Mouse (Mus musculus): ENCODE measurements around the gene Trim50.

Trim50 gene

DNA sequence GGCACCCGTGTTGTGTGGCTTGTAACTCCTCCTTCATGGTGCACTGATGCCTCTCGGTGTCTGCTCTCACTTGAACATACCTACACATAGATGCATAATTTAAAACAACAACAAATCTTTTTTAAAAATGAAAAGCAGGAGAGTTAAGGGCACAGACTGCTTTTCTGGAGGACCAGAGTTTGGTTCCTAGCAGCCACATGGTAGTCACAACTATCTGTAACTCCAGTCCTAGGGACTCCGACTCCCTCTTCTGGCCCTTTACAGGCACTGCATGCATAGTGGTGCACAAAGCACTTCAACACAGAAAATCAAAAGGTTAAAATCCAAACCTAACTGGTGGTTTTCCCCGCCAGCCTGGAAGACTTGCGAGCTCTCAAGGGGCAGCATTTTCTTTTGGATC lies 20.5 kb downstream of the Trim50 start:
- H3K36me3 ChIP-seq (ENCODE audit: insufficient read depth, low read length), result peaks cover 73% of the 10 kb centered on the region
- no peaks in the 10 kb centered on the region for H3K27me3 ChIP-seq (ENCODE audit: insufficient read depth, low read length)
- no peak overlapping the region for H3K4me3 ChIP-seq (replicated peaks; ENCODE audit: low read length)
- H3K9me3 ChIP-seq (ENCODE audit: low read length), result no peaks in the 10 kb centered on the region
- TF ChIP-seq POU5F1 (IDR thresholded peaks at IDR 0.05; ENCODE audit: borderline replicate concordance, low read length) (no peak), NANOG (IDR thresholded peaks at IDR 0.05; ENCODE audit: borderline replicate concordance, low read length) (no peak), CTCF (conservative IDR thresholded peaks at IDR 0.05; ENCODE audit: low read length) (peak; percentile 69)
- peaks cover 27% of the 10 kb centered on the region for H3K4me1 ChIP-seq (replicated peaks; ENCODE audit: low read depth, low read length)

DNA sequence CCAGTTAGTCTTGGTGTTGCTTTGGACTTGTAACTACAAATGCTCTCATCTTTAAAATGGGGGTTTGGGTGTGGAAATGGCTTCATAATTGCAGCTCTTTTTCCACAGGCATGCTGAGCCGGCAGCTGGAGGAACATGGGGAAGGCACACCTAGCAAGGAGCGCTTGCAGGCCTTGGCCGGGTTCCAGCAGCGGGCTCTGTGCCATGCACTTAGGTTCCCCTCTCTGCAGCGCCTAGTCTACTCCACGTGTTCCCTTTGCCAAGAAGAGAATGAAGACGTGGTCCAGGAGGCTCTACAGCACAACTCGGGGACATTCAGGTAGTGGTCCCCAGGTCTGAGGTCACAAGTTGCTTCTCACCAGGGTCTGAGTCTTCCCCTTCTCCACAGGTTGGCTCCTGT lies 22.1 kb downstream of the Trim50 start:
- peaks cover 88% of the 10 kb centered on the region for H3K36me3 ChIP-seq (ENCODE audit: insufficient read depth, low read length)
- no peaks in the 10 kb centered on the region for H3K9me3 ChIP-seq (ENCODE audit: low read length)
- TF ChIP-seq POU5F1 (IDR thresholded peaks at IDR 0.05; ENCODE audit: borderline replicate concordance, low read length) (no peak), NANOG (IDR thresholded peaks at IDR 0.05; ENCODE audit: borderline replicate concordance, low read length) (no peak), CTCF (conservative IDR thresholded peaks at IDR 0.05; ENCODE audit: low read length) (no peak)
- H3K27me3 ChIP-seq (ENCODE audit: insufficient read depth, low read length), result no peaks in the 10 kb centered on the region
- no peak overlapping the region for H3K4me3 ChIP-seq (replicated peaks; ENCODE audit: low read length)
- H3K4me1 ChIP-seq (replicated peaks; ENCODE audit: low read depth, low read length), result peaks cover 29% of the 10 kb centered on the region

DNA sequence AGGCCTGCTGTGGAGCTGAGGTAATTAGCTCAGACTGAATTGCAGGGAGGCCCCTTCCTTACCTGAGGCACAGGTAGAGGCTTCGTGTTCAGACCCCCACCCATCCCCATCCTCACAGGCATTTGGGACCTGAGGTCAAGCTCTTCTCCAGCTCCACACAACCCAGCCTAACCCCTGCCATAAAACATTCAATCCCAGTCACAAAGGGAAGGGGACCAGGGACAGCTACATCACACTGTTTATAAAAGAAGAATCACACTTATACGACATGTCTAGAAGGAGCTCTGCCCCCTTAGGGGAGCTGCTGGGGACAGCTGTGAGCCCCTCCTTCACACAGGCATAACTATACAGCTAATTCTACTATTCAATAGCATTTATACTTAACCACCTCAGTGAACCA lies 23.2 kb downstream of the Trim50 start:
- Histone ChIP-seq H3K4me3 (replicated peaks; ENCODE audit: low read length) (no peak overlapping the region), H3K9me3 (ENCODE audit: low read length) (no peaks in the 10 kb centered on the region), H3K4me1 (replicated peaks; ENCODE audit: low read depth, low read length) (peaks cover 19% of the 10 kb centered on the region), H3K27me3 (ENCODE audit: insufficient read depth, low read length) (no peaks in the 10 kb centered on the region), H3K36me3 (ENCODE audit: insufficient read depth, low read length) (peaks cover 99% of the 10 kb centered on the region)
- TF ChIP-seq CTCF (conservative IDR thresholded peaks at IDR 0.05; ENCODE audit: low read length) (no peak), NANOG (IDR thresholded peaks at IDR 0.05; ENCODE audit: borderline replicate concordance, low read length) (no peak), POU5F1 (IDR thresholded peaks at IDR 0.05; ENCODE audit: borderline replicate concordance, low read length) (no peak)

GRCm38 (mm10) chr5:135380681-135381080 lies 27.6 kb downstream of the Trim50 start:
- Histone ChIP-seq H3K9me3 (ENCODE audit: low read length) (no peaks in the 10 kb centered on the region), H3K27me3 (ENCODE audit: insufficient read depth, low read length) (no peaks in the 10 kb centered on the region), H3K36me3 (ENCODE audit: insufficient read depth, low read length) (peaks cover 100% of the 10 kb centered on the region), H3K4me1 (replicated peaks; ENCODE audit: low read depth, low read length) (peaks cover 28% of the 10 kb centered on the region), H3K4me3 (replicated peaks; ENCODE audit: low read length) (no peak overlapping the region)
- TF ChIP-seq POU5F1 (IDR thresholded peaks at IDR 0.05; ENCODE audit: borderline replicate concordance, low read length), result no peak
- no peak for TF ChIP-seq CTCF (conservative IDR thresholded peaks at IDR 0.05; ENCODE audit: low read length)
- TF ChIP-seq NANOG (IDR thresholded peaks at IDR 0.05; ENCODE audit: borderline replicate concordance, low read length), result no peak

GRCm38 (mm10) chr5:135381356-135381925 lies 28.3 kb downstream of the Trim50 start:
- Histone ChIP-seq H3K4me3 (replicated peaks; ENCODE audit: low read length) (no peak overlapping the region), H3K27me3 (ENCODE audit: insufficient read depth, low read length) (no peaks in the 10 kb centered on the region), H3K4me1 (replicated peaks; ENCODE audit: low read depth, low read length) (peaks cover 28% of the 10 kb centered on the region), H3K9me3 (ENCODE audit: low read length) (no peaks in the 10 kb centered on the region), H3K36me3 (ENCODE audit: insufficient read depth, low read length) (peaks cover 98% of the 10 kb centered on the region)
- TF ChIP-seq POU5F1 (IDR thresholded peaks at IDR 0.05; ENCODE audit: borderline replicate concordance, low read length) (no peak), NANOG (IDR thresholded peaks at IDR 0.05; ENCODE audit: borderline replicate concordance, low read length) (no peak), CTCF (conservative IDR thresholded peaks at IDR 0.05; ENCODE audit: low read length) (no peak)

- Histone ChIP-seq H3K9me3 (ENCODE audit: low read length) (no peaks in the 10 kb centered on the region), H3K36me3 (ENCODE audit: insufficient read depth, low read length) (peaks cover 98% of the 10 kb centered on the region), H3K4me3 (replicated peaks; ENCODE audit: low read length) (no peak overlapping the region), H3K27me3 (ENCODE audit: insufficient read depth, low read length) (no peaks in the 10 kb centered on the region), H3K4me1 (replicated peaks; ENCODE audit: low read depth, low read length) (peaks cover 28% of the 10 kb centered on the region)
- TF ChIP-seq CTCF (conservative IDR thresholded peaks at IDR 0.05; ENCODE audit: low read length) (no peak), NANOG (IDR thresholded peaks at IDR 0.05; ENCODE audit: borderline replicate concordance, low read length) (no peak), POU5F1 (IDR thresholded peaks at IDR 0.05; ENCODE audit: borderline replicate concordance, low read length) (no peak)
Measured at GRCm38 (mm10) chr5:135382746-135383145, 29.7 kb downstream of the Trim50 start.

DNA sequence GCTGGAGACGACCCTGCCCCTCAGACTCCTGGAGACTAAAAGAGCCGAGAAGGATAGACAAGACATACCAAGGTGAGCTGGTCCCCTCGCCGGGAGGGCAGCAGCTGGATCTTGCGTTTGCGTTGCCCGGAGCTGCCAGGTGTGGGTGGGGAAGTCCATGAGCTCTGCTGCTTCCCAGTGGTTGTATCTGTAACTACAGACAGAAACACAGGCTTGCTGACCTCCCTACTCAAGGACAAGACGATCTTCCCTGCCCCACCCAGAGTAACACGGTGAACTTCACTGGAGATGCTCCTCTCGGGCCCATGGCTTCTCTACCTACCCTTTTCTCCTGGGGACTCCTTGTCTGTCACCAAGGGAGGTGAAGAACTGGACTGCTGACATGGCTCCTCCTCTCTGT lies 30.7 kb downstream of the Trim50 start:
- H3K27me3 ChIP-seq (ENCODE audit: insufficient read depth, low read length), result no peaks in the 10 kb centered on the region
- no peak overlapping the region for H3K4me3 ChIP-seq (replicated peaks; ENCODE audit: low read length)
- TF ChIP-seq NANOG (IDR thresholded peaks at IDR 0.05; ENCODE audit: borderline replicate concordance, low read length), result no peak
- no peak for TF ChIP-seq POU5F1 (IDR thresholded peaks at IDR 0.05; ENCODE audit: borderline replicate concordance, low read length)
- no peak for TF ChIP-seq CTCF (conservative IDR thresholded peaks at IDR 0.05; ENCODE audit: low read length)
- peaks cover 98% of the 10 kb centered on the region for H3K36me3 ChIP-seq (ENCODE audit: insufficient read depth, low read length)
- H3K4me1 ChIP-seq (replicated peaks; ENCODE audit: low read depth, low read length), result peaks cover 28% of the 10 kb centered on the region
- no peaks in the 10 kb centered on the region for H3K9me3 ChIP-seq (ENCODE audit: low read length)

DNA sequence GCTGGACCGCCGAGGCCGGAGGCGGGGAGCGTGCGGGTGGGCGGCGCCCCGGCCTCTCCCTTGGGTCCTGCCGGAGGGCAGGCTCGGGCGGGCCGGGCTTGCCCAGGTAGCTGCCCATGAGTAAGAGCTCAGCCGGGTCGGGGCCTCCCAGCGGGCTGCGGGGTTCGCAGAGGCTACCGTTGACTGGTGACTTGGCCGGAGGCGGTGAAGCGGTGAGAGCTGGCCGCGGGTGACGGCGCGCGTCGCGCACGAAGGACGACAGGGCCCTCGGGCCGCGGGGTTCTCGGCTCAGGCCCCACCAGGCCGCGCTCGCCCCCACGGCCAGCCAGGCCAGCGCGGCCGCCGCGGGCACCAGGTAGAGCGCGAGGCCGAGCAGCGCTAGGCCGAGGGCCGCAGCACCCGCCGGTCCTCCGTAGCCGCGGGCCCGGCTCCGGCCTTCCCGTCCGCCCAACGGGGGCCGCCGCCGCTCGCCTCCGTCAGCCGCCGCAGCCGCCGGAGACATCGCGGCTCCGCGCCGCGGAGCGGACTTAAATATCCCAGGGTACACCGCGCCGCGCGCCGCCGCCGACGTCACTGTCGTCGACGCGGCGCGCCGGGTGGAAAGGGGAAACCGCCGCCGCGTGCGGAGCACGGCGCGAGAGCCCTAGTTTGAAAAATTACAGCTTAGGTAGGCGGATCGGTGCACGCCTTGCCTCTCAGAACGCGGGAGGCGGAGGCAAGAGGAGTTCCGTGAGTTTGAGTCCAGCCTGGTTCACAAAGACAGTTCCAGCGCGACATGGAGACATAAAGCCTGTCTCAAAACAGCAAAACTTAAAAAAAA lies 41.1 kb downstream of the Trim50 start, which contains the start of gene Pom121:
Gene Pom121 (minus strand): TSS at position 543 of the 820 bp plus-strand sequence.
- peaks cover 12% of the 10 kb centered on the region for H3K27me3 ChIP-seq (ENCODE audit: insufficient read depth, low read length)
- H3K36me3 ChIP-seq (ENCODE audit: insufficient read depth, low read length), result peaks cover 35% of the 10 kb centered on the region
- no peak for TF ChIP-seq NANOG (IDR thresholded peaks at IDR 0.05; ENCODE audit: borderline replicate concordance, low read length)
- TF ChIP-seq CTCF (conservative IDR thresholded peaks at IDR 0.05; ENCODE audit: low read length), result no peak
- TF ChIP-seq POU5F1 (IDR thresholded peaks at IDR 0.05; ENCODE audit: borderline replicate concordance, low read length), result no peak
- no peaks in the 10 kb centered on the region for H3K9me3 ChIP-seq (ENCODE audit: low read length)
- H3K4me3 ChIP-seq (replicated peaks; ENCODE audit: low read length), result peak within 1 kb of the TSS; percentile 89
- H3K4me1 ChIP-seq (replicated peaks; ENCODE audit: low read depth, low read length), result peaks cover 20% of the 10 kb centered on the region

Data from E14TG2a.4 (cell line).